Mouse (Mus musculus): ENCODE measurements at regions not wholly inside any gene's neighbourhood (a gene's known extent, or its start where the extent isn't known, plus 50 kb on each side); places are given as distances from the start of the nearest gene placed in this dataset.

DNA sequence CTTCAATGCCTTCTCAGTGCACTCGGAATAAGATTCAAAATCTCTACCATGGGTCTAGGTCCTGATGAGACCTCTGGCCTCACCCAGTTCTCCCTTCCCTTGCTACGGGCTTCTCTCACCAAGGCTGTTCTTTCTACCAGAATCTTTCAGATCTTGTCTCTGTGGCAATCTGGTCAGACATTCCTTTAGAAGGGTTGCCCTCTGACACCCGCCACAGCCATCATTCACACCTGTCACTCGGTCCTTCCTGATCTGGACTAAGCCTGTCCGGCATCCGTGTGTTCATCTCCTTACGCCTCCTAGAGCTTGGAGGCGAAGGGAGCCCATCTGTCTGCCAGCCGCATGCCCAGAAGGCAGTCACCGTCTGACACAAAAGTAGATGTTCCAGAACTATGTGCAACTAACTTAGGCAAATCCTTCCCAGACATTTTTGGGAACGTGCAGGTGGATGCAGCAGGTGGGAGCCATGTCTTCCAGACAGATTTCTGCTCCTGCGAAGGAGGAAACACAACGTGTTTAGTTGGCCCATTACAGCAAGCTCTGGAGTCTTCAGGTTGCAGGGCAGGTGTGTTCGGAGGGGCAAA, 77.7 kb downstream of the Fam76b start:
- DNase-seq (ENCODE audit: low spot score in 2 of 2), result peak; percentile 30 to 53
- intact Hi-C loops (cut with DNase I), result no loop called here

DNA sequence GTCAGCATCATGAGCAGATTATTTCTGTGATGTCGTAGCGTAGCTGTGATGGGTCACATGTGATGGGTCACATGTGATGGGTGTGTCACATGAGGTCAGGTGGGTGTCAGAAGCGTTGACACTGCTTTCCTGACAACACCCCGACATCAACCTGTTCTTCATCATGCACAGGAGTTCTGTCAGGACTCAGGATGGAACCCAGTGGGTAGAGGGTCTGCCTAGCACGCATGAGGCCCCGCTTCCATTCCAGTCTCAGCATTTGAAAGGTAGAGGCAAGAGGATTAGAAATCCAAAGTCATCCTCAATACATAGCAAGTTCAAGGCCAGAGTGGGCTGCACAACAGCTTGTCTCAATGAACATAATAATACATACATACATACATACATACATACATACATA, 79.2 kb downstream of the Fam76b start:
- intact Hi-C loops (cut with DNase I), result no loop called here
- no peak for DNase-seq (ENCODE audit: low spot score in 2 of 2)

DNA sequence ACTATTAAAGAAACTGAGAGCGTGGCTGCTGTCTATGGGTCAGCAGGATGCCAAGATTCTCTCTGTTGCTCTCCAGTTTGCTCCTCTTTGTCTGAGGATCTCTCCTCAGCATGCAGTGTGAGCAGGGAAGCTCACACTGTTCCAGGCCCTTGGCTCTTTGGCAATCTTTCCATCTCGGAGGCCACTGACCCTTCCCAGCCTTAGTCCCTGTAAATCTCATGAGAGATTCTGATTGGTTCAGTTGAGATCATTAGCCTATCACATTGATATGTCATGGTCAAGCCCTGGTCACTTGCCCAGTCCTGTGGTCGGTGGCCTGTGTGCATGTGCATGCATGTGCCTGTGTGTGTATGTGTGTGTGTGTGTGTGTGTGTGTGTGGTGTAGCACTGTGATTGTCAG, 82.1 kb downstream of the Fam76b start:
- intact Hi-C loops (cut with DNase I), result no loop called here
- no peak for DNase-seq (ENCODE audit: low spot score in 2 of 2)

DNA sequence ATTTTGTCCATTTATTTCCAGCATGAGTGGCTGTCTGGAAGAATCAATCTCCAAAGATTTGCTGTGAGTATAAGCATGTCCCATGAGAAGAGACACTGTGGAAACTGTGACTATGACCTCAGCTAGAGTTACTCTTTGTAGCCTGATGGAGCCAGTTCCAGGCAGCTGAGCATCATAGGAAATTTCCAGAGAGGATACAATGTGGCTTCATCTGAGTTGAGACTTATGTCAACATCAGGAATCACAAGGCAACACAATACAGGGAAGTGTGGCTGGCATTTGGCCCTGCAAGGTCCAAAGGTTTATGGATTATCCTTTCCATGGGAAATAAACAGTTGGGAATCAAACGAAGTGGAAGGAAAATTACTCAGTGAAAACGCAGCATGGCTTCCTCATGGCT, 82.6 kb downstream of the Fam76b start:
- DNase-seq (ENCODE audit: low spot score in 2 of 2), result no peak
- intact Hi-C loops (cut with DNase I), result no loop called here

DNA sequence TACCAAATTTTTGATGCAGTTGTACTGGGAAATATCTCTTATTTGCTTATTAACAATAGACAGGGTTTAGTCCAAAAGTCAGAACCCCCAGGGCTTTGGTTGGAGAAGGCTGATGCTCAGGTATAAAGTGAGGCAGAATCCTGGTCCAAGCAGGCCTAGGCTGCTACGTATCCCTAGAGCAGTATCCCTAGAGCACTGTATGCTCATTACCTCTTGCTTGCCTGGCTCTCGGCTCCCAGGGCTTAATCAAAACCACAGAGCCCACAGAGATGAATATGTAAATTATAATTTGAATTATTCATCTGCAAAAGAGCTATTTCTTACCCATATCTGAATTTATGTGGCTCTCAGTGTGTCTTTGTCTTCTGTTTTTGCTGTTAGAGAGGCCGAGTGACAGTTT, 85.9 kb downstream of the Fam76b start:
- intact Hi-C loops (cut with DNase I), result no loop called here
- no peak for DNase-seq (ENCODE audit: low spot score in 2 of 2)

DNA sequence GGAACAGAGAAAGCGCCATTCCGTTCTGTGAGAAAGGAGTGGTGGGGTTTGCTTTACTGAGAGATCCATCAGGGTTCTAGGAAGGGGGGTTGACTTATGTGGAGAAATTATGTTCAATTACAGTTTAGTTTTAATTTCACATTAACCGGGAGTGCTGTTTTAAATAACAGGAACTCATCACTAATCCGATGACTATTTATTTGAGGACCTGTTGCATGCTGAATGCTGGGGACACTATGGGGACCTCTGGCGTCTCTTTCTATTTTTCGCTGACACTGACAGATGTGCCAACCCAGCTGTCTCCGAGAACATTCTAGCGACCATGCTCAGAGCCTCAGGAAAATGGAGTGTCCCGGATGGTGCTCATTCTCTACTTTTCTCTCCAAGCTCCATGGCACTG, 86.6 kb downstream of the Fam76b start:
- no peak for DNase-seq (ENCODE audit: low spot score in 2 of 2)
- intact Hi-C loops (cut with DNase I), result no loop called here

DNA sequence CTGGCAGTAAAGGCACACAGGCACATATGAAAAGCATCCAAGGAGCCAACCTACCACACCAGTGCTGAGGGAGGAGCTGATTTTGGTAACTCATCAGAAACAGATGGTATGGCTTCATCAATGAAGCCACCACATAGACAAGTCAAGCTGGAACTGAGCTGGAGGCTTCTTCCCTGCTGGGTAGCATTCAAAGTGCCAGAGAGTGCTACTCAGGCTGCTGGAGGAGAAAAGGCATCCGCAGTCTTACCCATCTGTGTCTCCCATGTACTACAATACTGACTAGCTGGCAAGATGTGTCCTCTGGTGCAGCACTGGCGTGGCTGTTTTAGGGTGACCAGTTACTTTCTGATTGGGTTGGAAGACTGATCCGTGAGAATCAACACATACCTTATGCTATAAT, 87.3 kb downstream of the Fam76b start:
- no peak for DNase-seq (ENCODE audit: low spot score in 2 of 2)
- intact Hi-C loops (cut with DNase I), result no loop called here

DNA sequence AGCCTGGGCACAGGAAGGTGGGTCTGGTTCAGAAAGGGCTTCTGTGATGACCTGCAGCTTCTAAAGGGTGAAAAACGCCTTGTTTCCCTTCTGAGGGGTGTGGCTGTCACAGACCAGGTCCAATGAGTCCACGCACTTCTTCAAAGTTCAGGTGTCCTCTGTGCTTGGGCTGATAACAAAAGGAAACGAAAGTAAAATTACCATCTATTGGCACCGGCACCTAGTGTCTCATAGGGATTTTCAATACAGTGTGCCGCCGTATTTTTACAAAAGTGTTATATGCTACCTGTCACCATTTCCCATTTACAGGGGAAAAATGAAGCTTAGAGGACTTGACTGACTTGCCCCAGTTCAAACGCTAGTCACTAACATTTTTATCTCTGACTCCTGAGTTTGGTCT, 89.3 kb downstream of the Fam76b start:
- intact Hi-C loops (cut with DNase I), result no loop called here
- DNase-seq (ENCODE audit: low spot score in 2 of 2), result no peak

DNA sequence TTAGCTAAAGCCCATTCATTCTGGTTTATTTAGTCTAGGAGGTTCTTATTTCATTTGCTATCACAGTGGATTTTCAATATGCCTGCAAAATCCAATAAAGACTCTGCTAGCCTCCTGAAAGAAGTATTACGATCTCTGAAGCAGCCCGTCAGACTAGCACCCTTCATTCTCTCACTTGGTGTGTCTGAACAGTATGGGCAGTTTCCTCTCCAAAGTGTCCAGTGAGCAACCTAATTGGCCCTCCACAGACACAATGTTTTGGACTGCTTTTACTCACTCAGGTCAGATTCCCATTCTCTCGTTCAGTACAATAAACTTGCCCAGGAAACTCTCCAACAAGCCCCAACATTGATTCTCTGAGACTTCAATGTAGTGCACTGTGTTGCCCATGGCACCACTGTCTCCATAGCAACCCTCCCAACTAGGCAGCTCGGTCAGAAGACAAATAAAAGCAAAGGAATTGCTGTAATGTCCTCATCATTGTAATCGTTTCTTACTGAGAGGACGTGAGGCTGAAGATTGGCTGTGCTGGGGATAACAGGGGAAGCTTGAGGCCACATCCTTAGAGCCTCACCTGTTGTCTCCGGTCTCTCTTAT, 91.2 kb downstream of the Fam76b start:
- no peak for DNase-seq (ENCODE audit: low spot score in 2 of 2)

DNA sequence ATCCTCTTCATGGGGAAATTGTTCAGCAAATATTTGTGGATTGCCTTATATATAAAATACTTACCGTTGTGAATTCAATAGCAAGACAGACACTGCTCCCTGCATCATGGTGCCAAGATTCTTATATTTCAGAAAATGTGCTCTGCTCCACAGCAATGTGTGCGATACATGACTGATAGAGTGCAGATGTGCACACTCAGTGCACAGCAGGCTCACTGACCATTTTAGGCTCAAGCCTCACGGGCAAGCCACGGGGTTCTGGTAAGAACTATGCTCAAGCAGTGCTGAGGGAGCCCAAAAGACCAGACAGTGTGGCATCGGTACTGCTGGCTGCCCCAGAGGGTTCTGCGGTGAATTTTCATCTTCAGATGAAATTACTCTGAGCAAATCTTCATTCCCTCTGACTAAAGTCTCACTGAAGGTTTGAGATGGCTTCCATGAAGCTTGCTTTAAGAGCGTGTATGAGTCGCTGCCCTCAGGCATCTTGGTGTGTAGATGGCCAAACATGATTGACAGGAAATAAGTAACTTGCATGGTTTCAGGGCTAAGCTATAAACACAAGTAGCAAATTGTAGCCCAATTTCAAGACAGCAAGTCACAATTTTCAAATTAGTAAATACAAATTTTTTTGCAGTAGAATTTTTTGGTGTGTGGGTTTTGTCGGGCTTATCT, 92.4 kb downstream of the Fam76b start:
- intact Hi-C loops (cut with DNase I), result no loop called here
- no peak for DNase-seq (ENCODE audit: low spot score in 2 of 2)

More for the DNA sequence above, 91.2 kb downstream of the Fam76b start:
- intact Hi-C loops (cut with DNase I), result no loop called here

DNA sequence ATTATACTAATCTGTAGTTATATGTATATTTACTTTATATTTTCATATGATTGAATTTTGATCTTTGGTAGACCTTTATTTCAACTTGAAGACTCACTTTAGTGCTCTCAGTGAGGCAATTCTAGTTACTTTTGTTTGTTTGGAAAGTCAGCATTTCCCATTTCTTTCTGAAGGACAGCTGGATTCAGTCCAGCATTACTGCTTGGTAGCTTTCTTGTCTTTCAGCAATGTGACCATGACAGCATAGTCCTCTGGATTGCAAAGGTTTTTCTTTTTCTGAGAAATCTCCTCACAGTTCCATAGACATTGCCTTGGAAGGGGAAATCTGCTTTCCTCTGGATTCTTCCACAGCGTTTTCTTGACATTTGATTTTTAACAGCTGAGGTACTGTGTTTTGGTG, 93.1 kb downstream of the Fam76b start:
- no peak for DNase-seq (ENCODE audit: low spot score in 2 of 2)
- intact Hi-C loops (cut with DNase I), result no loop called here

DNA sequence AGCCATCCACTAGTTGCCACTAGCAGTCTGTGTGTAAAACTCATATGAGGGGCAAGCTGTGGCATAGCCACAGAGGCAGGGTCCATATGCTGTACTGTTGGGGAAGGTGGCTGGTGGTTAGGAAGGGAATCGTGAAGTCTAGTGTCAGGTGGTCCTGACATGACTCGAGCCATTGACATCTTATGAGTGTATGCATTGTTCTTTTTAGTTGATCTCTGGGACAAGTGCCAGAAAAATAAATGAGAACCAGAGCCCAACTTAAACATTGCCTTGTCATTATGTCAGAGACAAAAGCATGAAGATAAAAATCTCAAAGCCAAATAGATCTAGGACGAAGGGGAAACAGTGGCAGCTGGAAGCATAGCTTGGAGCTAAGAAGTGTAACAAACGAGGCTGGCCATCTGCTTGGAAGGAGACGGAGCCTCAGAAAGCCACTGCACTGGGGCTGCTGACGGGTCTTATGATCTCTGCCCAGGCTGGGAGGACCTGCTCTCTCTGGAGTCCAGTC, 104.5 kb downstream of the Fam76b start:
- intact Hi-C loops (cut with DNase I), result no loop called here
- no peak for DNase-seq (ENCODE audit: low spot score in 2 of 2)

DNA sequence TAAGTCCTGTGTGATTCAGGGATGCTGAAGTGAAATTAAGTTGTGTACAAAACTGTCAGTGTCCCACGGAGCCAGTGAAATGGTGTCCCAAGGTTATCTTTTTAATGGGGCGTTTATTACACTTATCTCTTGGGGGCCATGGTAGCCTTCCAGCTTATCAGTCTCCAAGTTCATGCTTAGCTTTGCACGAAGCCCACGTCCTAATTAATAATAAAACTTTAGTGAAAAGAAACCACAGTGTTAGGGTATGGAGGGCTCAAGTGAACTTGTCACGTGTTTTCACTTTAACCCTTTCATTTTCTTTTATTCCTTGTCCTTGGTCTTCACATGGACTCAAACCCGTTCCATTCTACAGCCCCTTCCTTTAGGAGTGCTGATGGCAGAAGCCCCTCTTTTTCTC, 105.9 kb downstream of the Fam76b start:
- intact Hi-C loops (cut with DNase I), result no loop called here
- DNase-seq (ENCODE audit: low spot score in 2 of 2), result no peak

DNA sequence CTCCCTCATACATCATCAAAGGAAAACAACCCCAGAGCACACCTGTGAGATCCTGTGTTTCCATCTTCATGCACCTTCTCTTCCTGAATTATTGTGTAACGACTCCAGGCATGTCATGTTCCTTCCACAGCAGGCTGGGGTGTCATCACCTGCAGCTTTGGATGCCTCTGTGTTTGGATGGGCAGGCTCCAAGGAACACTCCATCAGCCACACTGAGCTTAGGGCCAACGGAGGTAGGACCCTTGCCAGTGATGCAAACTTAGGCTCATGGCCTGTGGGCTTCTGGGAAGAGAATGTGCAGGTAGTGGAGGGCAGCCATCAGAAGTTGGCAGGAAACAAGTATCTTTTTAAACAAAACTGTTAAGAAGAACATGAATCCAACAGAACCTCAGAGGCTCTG, 109.8 kb downstream of the Fam76b start:
- intact Hi-C loops (cut with DNase I), result no loop called here
- no peak for DNase-seq (ENCODE audit: low spot score in 2 of 2)

DNA sequence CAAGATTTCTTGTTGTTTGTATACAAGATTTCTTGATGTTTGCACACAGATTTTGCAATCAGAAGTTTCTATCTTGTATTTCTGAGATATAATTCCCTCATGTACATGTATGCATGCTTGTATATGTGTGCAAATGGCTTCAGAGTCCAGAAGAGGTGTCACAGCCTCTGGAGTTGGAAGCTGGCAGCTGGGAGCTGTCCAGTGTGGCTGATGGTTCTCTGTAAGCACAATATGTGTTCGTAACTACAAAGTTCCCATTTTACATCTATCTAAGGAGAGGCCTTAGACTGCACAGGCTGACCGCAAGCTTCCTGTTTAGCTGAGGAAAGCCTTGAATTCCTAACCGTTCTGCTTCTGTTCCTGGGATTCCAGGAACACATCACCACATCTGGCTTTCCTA, 119.0 kb downstream of the Fam76b start:
- no peak for DNase-seq (ENCODE audit: low spot score in 2 of 2)
- intact Hi-C loops (cut with DNase I), result no loop called here

DNA sequence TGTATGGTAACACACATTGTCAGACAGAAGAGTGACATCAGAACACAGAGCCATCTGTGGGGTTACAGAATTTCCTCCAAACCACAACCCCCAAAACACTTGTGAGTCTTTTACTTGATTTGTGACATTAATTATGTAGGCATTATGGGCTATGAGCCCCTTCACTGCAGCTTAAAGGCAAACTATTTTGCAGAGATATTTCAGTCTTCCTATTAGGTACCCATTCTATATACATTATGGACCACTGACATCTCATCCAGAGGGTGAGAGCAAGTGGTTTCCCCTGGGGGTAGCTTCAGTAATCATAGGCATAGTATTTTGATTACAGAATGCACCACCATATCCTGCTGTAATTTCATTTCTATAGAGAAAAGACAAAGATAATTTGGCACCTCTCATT, 124.6 kb downstream of the Fam76b start:
- DNase-seq (ENCODE audit: low spot score in 2 of 2), result no peak
- intact Hi-C loops (cut with DNase I), result no loop called here

DNA sequence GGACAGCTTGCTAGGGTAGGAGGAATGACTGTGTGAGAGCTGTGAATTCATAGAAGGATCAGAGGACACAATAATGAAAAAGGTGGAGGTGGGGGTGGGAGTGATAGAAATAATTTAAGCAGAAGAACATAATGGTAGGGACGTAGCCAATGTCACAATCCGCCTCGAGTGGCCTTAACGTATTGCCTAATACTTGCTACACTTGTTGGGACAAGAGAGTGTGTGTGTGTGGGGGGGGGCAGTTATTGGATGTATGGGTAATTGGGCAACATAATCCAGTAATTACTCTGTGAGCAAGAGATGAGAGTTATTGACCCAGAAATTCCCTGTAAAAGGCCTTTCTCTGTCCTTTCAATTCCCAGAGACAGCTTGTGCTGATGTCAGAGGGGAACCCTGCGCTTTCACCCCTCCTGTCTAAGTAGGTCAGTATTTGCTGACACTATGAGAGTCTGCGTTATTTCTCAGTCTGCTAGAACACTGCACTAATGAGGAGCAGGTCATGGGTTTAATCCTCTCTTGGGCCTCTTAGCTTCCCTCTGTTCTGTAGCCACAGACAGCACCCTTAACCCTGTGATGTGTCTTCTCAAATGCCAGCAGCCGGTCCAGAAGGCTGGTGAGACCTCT, 135.7 kb downstream of the Fam76b start:
- intact Hi-C loops (cut with DNase I), result no loop called here
- no peak for DNase-seq (ENCODE audit: low spot score in 2 of 2)

DNA sequence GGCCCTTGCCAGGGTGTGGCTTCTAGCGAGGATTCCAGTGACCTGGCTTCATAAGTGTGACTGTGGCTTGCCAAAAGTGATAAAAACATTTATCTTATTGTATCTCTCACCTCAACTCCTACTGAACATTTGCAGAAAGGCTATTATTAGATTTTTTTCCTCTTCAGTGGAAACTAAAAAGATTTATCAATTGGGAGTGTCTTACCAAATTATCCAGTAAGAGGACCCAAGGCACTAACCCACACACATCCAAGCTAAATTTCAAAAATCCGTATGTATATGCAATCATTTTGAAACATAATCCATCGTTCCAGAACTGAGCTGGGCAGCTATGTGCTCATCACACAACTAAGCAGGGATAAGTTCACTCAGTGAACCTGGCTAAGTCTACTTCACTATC, 136.3 kb downstream of the Fam76b start:
- no peak for DNase-seq (ENCODE audit: low spot score in 2 of 2)
- intact Hi-C loops (cut with DNase I), result no loop called here

DNA sequence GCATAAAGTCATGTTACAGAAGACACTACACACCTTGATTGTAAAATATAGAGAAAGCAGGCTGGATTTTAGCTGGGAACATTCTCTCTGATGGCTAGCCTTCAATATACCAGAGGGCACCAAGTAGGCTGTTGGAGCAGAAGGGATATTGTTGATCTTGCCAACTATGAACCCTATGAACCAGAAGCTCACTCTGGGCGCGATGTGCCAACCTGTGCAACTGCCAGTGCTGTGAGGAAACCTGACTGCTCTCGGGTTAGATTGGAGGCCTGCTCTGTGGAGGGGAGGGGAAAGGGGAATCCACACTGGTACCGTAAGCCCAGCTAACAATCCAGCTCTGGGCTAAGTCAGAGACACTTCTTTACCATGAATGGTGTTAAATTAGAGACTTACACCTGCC, 136.7 kb downstream of the Fam76b start:
- intact Hi-C loops (cut with DNase I), result no loop called here
- DNase-seq (ENCODE audit: low spot score in 2 of 2), result no peak

DNA sequence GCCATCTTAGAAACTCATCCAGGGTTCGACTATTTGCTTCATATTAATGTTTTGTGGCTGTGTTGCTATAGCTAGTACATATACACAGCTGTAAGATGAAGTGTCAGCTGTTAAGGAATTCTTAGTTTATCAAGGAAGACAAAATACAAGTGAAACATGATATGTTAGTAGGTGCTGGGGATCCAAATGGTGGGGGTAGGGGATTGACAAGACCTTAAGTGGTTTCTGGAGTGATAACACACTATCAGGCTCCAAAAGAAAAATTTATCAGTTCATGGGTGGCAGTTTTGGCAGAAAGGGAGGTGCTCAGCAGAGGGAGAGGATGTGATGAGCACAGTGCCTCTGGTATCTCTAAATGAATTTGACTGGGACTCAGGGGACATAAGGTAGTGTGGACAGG, 138.7 kb downstream of the Fam76b start:
- intact Hi-C loops (cut with DNase I), result no loop called here

DNA sequence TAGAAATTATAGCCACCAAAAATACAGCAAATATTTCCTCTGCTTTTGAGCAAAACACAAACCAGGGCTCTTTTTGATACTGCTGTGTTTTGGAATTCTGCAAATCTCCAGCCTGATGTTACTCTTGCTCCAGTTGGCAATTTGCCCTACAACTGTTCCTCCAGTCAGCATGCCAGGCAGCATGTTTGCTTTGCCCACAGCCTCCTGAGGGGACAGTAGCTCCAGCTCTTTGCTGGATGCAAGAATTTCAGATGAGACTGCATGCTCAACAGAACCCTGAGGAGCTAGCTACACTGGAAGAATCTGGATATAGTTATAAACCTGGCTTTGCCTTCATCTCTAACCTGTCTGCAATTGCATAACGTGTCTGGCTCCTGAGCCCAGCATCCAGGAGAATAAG, 141.7 kb downstream of the Fam76b start:
- DNase-seq (ENCODE audit: low spot score in 2 of 2), result no peak

More for the DNA sequence above, 138.7 kb downstream of the Fam76b start:
- no peak for DNase-seq (ENCODE audit: low spot score in 2 of 2)

More for the DNA sequence above, 141.7 kb downstream of the Fam76b start:
- intact Hi-C loops (cut with DNase I), result no loop called here
